Mouse (Mus musculus): Measurements from ENCODE around the gene Hist2h3b.

- TF ChIP-seq CTCF (IDR thresholded peaks at IDR 0.05; ENCODE audit: borderline replicate concordance, insufficient read depth, low read length): no peak
- peak; percentile 97 for TF ChIP-seq POLR2A (IDR thresholded peaks at IDR 0.05; ENCODE audit: low read depth, low read length)
These were observed 1.3 kb downstream of the Hist2h3b start, which contains the start of gene Hist2h2bb for GRCm38 (mm10) chr3:96269511-96270474.

Data from embryonic fibroblast, embryonic 13.5 days (primary cell).